Mouse (Mus musculus): ENCODE data around the gene Cyp2d10. TPM values are rescaled to one million over a fixed set of nuclear protein-coding genes. Genes with fewer than 3 reads are reported as not detected.
A peak's percentile ranks its signal among the peaks of the same experiment; 100 is the strongest.
"Not testable (repeated sequence)": the region's sequence is repeated elsewhere in the genome, so short reads cannot be mapped to it uniquely, and the experiment has no call there.

Gene Cyp2d10
- polyA plus RNA-seq, 1 experiment = not detected

DNA sequence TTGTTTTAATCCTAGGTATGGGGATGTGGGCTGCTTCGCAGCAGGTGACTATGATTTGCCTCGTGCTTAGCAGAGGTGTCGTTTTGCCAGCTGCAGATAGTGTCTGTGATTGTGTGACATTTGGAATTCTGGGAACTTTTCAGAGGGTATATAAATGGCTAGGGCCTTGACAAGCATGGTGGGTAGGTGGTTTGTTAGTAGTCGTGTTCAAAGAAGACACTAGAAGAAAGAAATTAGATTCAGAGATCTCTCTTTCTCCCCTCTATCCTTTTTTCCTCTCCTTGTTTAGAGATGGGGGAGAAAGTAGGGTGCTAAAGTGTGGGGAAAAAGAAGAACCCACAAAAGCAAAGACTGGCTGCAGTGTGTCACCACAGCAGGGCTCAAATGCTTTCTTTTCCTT is 38.8 kb downstream of the Cyp2d10 start:
- Histone ChIP-seq H3K4me3 (ENCODE audit: insufficient read depth, low read length) (no peak overlapping the region), H3K4me1 (ENCODE audit: control insufficient read depth, insufficient read depth, low read length) (no peaks in the 10 kb centered on the region), H3K27ac (ENCODE audit: insufficient read depth, low read length) (no peak overlapping the region)
- TF ChIP-seq POLR2A (IDR thresholded peaks at IDR 0.05; ENCODE audit: extremely low read depth, insufficient read depth, low read length) (no peak), CTCF (IDR thresholded peaks at IDR 0.05; ENCODE audit: extremely low read depth, insufficient read depth, low read length) (no peak)

DNA sequence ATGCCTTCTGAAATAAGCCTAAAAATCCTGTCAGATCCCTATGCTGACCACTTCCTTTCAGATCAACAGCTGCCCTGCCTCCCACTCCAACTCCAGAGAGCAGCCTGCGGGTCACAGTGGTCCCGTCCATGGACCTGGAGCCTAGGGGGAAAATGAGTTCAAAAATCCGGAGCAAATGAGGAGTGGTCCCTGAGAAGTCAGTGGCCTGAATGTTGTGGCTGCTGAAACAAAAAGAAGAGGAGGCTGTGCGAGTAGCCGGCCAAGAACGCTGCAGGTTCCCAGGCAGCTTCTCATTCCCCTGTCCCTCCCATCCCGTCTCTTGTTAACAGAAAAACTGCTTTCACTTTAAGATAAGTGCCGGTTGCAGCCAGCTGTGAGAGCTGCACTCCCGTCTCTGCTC is 42.4 kb downstream of the Cyp2d10 start:
- H3K4me1 ChIP-seq (ENCODE audit: control insufficient read depth, insufficient read depth, low read length); H3K27ac ChIP-seq (ENCODE audit: insufficient read depth, low read length); H3K4me3 ChIP-seq (ENCODE audit: insufficient read depth, low read length): not testable (repeated sequence)

GRCm38 (mm10) chr15:82363801-82364200 is 43.2 kb downstream of the Cyp2d10 start:
- not testable (repeated sequence) for H3K4me3 ChIP-seq (ENCODE audit: insufficient read depth, low read length); H3K27ac ChIP-seq (ENCODE audit: insufficient read depth, low read length); H3K4me1 ChIP-seq (ENCODE audit: control insufficient read depth, insufficient read depth, low read length)

DNA sequence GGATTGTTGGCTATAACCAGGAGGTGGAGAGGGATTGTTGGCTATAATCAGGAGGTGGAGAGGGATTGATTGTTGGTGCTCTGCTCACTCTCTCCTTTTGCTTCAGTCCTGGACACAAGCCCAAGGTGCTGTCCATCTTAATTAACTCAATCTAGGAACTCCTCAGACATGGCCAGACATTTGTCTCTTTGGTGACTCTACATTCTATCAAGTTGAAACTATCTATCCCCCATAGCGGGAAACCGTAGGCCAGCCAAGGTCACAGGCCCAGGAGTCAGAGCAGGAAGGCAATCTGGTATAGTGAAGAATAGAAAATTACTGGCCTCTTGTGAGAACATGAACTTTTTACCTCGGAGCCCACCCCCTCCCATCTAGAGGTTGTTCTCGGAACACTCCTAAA is 44.8 kb downstream of the Cyp2d10 start:
- TF ChIP-seq CTCF (IDR thresholded peaks at IDR 0.05; ENCODE audit: extremely low read depth, insufficient read depth, low read length) (no peak), POLR2A (IDR thresholded peaks at IDR 0.05; ENCODE audit: extremely low read depth, insufficient read depth, low read length) (no peak)

DNA sequence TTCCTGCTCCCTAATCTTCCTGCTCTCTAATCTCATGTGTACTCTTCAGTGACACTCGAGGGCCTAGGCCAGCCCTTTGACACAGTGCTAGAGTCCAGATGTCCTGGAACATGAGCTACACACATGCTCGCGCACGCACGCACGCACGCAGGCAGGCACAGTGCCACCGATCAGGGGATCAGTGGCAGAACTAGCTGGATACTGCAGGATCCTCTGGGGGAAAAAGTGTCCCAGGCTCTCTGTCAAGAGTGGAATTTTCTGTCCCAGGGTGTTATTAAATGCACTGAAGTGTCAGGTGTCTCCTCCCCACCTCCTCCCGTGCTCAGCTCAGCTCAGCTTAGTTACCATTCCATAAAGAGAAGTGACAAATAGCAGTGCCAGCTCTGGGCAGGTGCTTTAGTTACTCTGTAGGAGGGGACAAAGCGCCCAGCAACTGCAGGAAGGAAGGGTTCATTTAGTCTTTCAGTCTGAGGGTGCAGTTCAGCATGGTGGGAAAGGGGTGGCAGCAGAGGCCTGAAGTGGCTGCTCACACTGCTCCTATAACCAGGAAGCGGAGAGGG is 45.5 kb downstream of the Cyp2d10 start:
- H3K4me3 ChIP-seq (ENCODE audit: insufficient read depth, low read length) = no peak overlapping the region
- no peaks in the 10 kb centered on the region for H3K4me1 ChIP-seq (ENCODE audit: control insufficient read depth, insufficient read depth, low read length)
- no peak overlapping the region for H3K27ac ChIP-seq (ENCODE audit: insufficient read depth, low read length)
- no peak for TF ChIP-seq POLR2A (IDR thresholded peaks at IDR 0.05; ENCODE audit: extremely low read depth, insufficient read depth, low read length)
- TF ChIP-seq CTCF (IDR thresholded peaks at IDR 0.05; ENCODE audit: extremely low read depth, insufficient read depth, low read length) = peak; percentile 54

More for the DNA sequence above, 44.8 kb downstream of the Cyp2d10 start:
- Histone ChIP-seq H3K4me3 (ENCODE audit: insufficient read depth, low read length) (no peak overlapping the region), H3K27ac (ENCODE audit: insufficient read depth, low read length) (no peak overlapping the region), H3K4me1 (ENCODE audit: control insufficient read depth, insufficient read depth, low read length) (no peaks in the 10 kb centered on the region)

GRCm38 (mm10) chr15:82358431-82359260 is 48.3 kb downstream of the Cyp2d10 start:
- Histone ChIP-seq H3K4me1 (ENCODE audit: control insufficient read depth, insufficient read depth, low read length) (no peaks in the 10 kb centered on the region), H3K27ac (ENCODE audit: insufficient read depth, low read length) (no peak overlapping the region)

DNA sequence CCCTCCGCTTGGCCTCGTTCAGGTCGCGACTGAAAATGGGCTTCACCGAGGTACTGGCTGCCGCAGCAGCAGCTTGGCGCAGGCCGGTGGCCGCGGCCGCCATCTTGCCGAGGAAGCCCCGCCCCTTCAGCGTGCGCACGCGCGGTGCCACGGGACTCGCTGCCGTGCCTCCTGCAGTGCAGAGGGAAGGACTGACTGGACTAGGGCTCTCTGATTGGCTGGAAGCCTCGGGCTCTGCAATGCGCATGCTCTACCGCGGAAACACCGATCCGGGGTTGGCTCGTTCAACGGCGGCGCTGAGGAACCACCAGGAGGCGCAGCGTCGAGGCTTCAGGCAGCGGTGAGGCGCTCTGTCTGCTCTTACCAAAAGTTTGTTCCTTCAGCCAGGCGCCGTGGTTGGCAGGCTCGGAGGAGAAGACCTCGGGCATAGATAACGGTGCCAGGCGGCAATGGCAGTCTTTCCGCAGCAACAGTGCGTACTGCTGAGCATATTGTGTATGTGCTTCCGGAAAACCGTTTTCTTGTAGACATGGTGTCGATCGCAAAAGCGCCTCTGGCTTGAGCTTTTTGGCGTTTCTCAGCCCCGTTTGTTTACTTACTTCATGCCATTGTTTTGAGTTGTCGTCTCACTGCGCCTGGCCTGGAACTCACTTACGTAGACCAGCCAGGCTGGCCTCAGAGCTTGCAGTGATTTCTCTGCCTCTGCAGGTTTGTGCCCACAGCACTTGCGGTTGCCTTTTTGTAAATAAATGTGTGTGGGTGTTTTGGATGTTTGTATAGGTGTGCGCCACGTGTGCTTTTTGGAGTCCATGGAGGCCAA is 52.7 kb downstream of the Cyp2d10 start, which contains the start of gene Ndufa6:
TSS of gene Ndufa6 (minus strand) at position 197 of the 820 bp plus-strand sequence.
- H3K4me1 ChIP-seq (ENCODE audit: control insufficient read depth, insufficient read depth, low read length) = no peaks in the 10 kb centered on the region
- TF ChIP-seq CTCF (IDR thresholded peaks at IDR 0.05; ENCODE audit: extremely low read depth, insufficient read depth, low read length) = peak; percentile 83
- TF ChIP-seq POLR2A (IDR thresholded peaks at IDR 0.05; ENCODE audit: extremely low read depth, insufficient read depth, low read length) = peak; percentile 89
- H3K27ac ChIP-seq (ENCODE audit: insufficient read depth, low read length) = peak within 1 kb of the TSS; percentile 66
- H3K4me3 ChIP-seq (ENCODE audit: insufficient read depth, low read length) = peak within 1 kb of the TSS; percentile 58

More at GRCm38 (mm10) chr15:82358431-82359260, 48.3 kb downstream of the Cyp2d10 start:
- no peak overlapping the region for H3K4me3 ChIP-seq (ENCODE audit: insufficient read depth, low read length)
- TF ChIP-seq POLR2A (IDR thresholded peaks at IDR 0.05; ENCODE audit: extremely low read depth, insufficient read depth, low read length) (no peak), CTCF (IDR thresholded peaks at IDR 0.05; ENCODE audit: extremely low read depth, insufficient read depth, low read length) (no peak)

GRCm38 (mm10) chr15:82353745-82354113 is 53.3 kb downstream of the Cyp2d10 start:
- TF ChIP-seq CTCF (IDR thresholded peaks at IDR 0.05; ENCODE audit: extremely low read depth, insufficient read depth, low read length) (no peak), POLR2A (IDR thresholded peaks at IDR 0.05; ENCODE audit: extremely low read depth, insufficient read depth, low read length) (no peak)

GRCm38 (mm10) chr15:82353078-82353744 is 53.8 kb downstream of the Cyp2d10 start:
- Histone ChIP-seq H3K4me3 (ENCODE audit: insufficient read depth, low read length) (peak overlapping the region; percentile 58), H3K27ac (ENCODE audit: insufficient read depth, low read length) (peak overlapping the region; percentile 53; the same call in 1 of the 2 replicates), H3K4me1 (ENCODE audit: control insufficient read depth, insufficient read depth, low read length) (no peaks in the 10 kb centered on the region)
- TF ChIP-seq POLR2A (IDR thresholded peaks at IDR 0.05; ENCODE audit: extremely low read depth, insufficient read depth, low read length) = no peak
- no peak for TF ChIP-seq CTCF (IDR thresholded peaks at IDR 0.05; ENCODE audit: extremely low read depth, insufficient read depth, low read length)

More at GRCm38 (mm10) chr15:82353745-82354113, 53.3 kb downstream of the Cyp2d10 start:
- Histone ChIP-seq H3K27ac (ENCODE audit: insufficient read depth, low read length) (peak overlapping the region; percentile 53), H3K4me1 (ENCODE audit: control insufficient read depth, insufficient read depth, low read length) (no peaks in the 10 kb centered on the region), H3K4me3 (ENCODE audit: insufficient read depth, low read length) (peak overlapping the region; percentile 58)

Other genes with a start within 250 kb of the Cyp2d10 start
- gene Shisa8, start 194.4 kb downstream of the Cyp2d10 start, polyA plus RNA-seq (2012; rRNA removed) = 5.3 and 6.7 TPM in 2 replicates
- gene Tnfrsf13c, start 182.8 kb downstream of the Cyp2d10 start, polyA plus RNA-seq (2012; rRNA removed) = 0.48 and 0.76 TPM in 2 replicates
- 6.7 and 7.0 TPM in 2 replicates for gene Cenpm, start 162.4 kb downstream of the Cyp2d10 start, polyA plus RNA-seq (2012; rRNA removed)
- 155 TPM in 2 replicates for gene 1500009C09Rik, start 154.8 kb downstream of the Cyp2d10 start, polyA plus RNA-seq (2012; rRNA removed)
- 367 and 405 TPM in 2 replicates for gene Sept3, start 132.3 kb downstream of the Cyp2d10 start, polyA plus RNA-seq (2012; rRNA removed)
- 0.13 TPM in 1 of 2 replicates, not detected in the other for gene Wbp2nl, start 108.2 kb downstream of the Cyp2d10 start, polyA plus RNA-seq (2012; rRNA removed)
- 52.8 and 54.8 TPM in 2 replicates for gene Naga, start 68.3 kb downstream of the Cyp2d10 start, polyA plus RNA-seq (2012; rRNA removed)
- 0.49 and 0.52 TPM in 2 replicates for gene Pheta2, start 68.3 kb downstream of the Cyp2d10 start, polyA plus RNA-seq (2012; rRNA removed)
- gene Smdt1, start 68.2 kb downstream of the Cyp2d10 start, polyA plus RNA-seq (2012; rRNA removed) = 279 and 280 TPM in 2 replicates
- 461 and 466 TPM in 2 replicates for gene Ndufa6, start 52.9 kb downstream of the Cyp2d10 start, polyA plus RNA-seq (2012; rRNA removed)
- 50.3 and 57.9 TPM in 2 replicates for gene Cyp2d22, start 26.9 kb downstream of the Cyp2d10 start, polyA plus RNA-seq (2012; rRNA removed)
- not detected in 2 replicates for gene Cyp2d11, start 13.2 kb downstream of the Cyp2d10 start, polyA plus RNA-seq (2012; rRNA removed)
- gene Cyp2d9, start 26.2 kb upstream of the Cyp2d10 start, polyA plus RNA-seq (2012; rRNA removed) = not detected in 2 replicates
- not detected in 2 replicates for gene Cyp2d12, start 147.9 kb upstream of the Cyp2d10 start, polyA plus RNA-seq (2012; rRNA removed)
- gene Cyp2d34, start 213.8 kb upstream of the Cyp2d10 start, polyA plus RNA-seq (2012; rRNA removed) = not detected in 2 replicates